12 mouse cellular contexts compared by ENCODE assay signal in the genomic region with DNA sequence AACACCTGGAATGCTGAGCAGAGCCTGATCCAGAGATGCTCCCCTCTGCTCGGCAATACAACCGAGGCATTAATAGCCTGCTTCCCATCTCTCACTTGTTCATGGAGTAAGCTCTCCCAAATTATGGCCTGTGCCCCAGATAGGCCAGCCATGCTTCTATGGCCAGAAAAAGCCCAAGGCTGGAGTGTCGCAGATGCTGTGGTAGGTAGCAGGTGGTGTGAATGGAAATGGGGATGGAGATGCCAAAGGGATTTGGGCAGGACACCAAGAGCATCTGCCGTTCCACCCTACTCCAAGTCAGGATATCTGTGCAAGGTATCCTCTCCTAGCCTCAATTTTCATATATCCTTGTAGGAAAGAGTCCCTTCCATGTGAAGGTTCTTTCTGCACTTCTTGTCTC.
"Had no signal": no experiment of that assay in that cellular context is flagged by ENCODE, and none has a peak within 500 bp of the region (broad histone marks: within the 10 kb centered on the region; RNA-seq: fewer than 3 reads in every experiment).

No protein-coding gene starts in this region.

- H3K27me3 ChIP-seq: limb, embryonic 12.5 days; liver, embryonic 13.5 days; lung, embryonic 15.5 days; neural tube, embryonic 12.5 days had no signal

- DNase-seq: kidney, postnatal 14 days; liver; liver, embryonic 13.5 days; liver, postnatal 0 days; lung, postnatal 14 days; midbrain, embryonic 14.5 days; thymus, postnatal 4 days had no signal

- H3K4me1 ChIP-seq: limb, embryonic 12.5 days; liver, embryonic 13.5 days; lung, embryonic 15.5 days; midbrain, embryonic 10.5 days; neural tube, embryonic 12.5 days had no signal

- H3K4me3 ChIP-seq: limb, embryonic 12.5 days; liver, embryonic 13.5 days; lung, embryonic 15.5 days; midbrain, embryonic 10.5 days; myocyte; neural tube, embryonic 12.5 days had no signal

- H3K36me3 ChIP-seq: limb, embryonic 12.5 days; liver, embryonic 13.5 days; lung, embryonic 15.5 days; midbrain, embryonic 10.5 days; neural tube, embryonic 12.5 days had no signal

- H3K9me3 ChIP-seq: limb, embryonic 12.5 days; liver, embryonic 13.5 days; lung, embryonic 15.5 days; midbrain, embryonic 10.5 days; neural tube, embryonic 12.5 days had no signal

- ATAC-seq: liver, postnatal 0 days had no signal
